Mouse (Mus musculus) v-Abl transformed pro-B cells (cell line): ENCODE measurements around the gene Oip5.
"Not testable (repeated sequence)": the region's sequence is repeated elsewhere in the genome, so short reads cannot be mapped to it uniquely, and the experiment has no call there.

ENCODE experiments used
- in situ Hi-C, 2 experiments: fragments of 400-800 bp; cut with MboI; formaldehyde crosslinking; loops; one replicate each; pipeline ENCODE4 v1.15.1; 2025; ENCODE audit not compliant: unreplicated experiment in 2 of 2

Gene Oip5

DNA sequence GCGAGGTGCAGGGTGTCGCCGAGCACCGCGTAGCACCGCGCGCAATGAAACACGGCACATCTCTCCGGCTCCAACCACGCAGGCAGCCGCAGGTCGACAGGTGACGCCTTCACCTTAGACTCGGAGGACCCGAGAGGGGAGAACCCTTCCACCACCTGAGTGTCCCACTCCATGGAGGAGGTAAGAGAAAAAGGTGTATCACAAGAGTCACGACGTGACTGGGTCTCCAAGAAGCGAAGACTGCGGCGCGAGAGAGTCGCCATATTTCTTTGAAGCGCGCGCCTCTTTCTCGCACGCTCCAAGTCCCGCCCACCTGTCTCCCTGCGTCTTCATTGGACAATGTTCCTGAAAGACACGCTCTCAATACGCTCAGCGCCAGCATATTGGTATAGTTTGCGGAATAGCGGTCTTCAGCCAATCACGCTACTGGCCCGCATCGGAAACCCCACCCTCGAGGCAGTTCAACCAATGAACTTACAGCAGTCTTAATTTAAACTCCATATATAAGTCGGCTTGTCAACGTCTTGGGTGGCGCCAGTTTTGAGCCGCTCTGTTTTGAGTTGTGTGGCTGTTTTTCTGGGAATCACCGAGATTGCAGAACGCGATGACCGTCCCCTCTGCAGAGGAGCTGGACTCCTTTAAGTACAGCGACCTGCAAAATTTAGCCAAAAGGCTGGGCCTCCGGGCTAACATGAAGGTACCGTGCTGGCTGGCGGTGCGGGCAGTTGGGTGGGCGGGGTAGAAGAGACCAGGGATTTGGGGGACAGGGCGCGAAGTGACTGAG, at the start of gene Oip5, which contains the start of gene Nusap1:
Oip5 (minus strand) TSS at position 271 of the 784 bp plus-strand sequence.
Nusap1 (plus strand) TSS at position 100 of the 784 bp plus-strand sequence.
- in situ Hi-C loops, result no loop called here

DNA sequence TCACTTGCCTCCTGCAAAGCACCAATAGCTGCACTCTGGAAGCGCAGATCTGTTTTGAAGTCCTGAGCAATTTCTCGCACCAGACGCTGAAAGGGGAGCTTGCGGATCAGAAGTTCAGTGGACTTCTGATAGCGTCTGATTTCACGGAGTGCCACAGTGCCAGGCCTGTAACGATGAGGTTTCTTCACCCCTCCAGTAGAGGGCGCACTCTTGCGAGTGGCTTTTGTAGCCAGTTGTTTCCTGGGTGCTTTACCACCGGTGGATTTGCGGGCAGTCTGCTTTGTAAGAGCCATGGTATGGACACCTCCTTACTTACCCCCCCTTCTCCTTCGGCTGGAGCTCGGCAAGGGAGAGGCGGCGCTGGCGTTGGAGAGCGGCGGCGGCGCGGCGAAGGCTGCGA, 47.5 kb upstream of the Oip5 start:
- in situ Hi-C loops, result not testable (repeated sequence)

DNA sequence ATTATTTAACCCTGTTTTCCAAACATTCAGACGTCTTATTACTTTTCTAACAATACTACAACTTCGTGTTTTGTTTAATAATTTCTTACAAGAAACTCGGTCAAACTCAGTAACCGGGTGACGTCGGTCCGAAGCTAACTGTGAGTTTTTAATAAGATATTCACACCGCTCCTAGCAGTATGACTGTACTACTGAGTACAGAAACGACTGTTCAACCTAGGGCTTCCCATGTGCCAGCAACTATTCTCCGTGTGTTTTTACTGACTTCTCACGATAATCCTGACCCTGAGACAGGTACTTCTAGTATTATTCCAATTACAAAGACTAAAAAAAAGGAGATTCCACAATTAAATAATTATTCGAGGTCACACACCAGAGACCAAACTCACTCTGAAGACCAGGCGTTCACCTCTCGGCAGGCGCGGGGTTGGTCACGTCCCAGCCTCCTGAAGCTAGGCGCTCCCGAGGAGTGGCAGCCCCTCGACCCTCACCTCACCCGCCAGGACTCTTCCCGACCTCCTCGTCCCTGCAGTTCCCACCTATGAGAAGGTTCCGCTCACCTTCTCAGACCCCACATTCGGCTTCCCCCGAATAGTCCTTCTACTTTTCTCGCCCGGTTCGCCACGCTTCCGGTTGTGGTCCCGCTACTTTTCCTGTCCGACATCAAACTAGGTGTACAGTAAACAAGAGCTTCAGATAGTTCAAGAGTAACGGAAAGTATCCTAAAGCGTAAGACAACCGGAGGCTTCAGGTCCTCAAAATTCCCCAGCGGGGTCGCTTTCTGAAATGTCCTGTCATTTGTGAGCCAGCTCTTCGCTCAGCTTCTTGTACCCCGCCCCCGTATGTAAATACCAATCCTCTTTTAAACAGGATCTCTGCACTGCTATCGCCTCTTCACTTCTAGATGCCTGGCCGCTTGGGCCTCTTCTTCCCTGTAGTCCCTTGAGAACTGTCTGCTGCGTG, 44.2 kb upstream of the Oip5 start, which contains the start of gene Ndufaf1:
Ndufaf1 (minus strand) TSS at position 608 of the 963 bp plus-strand sequence.
- in situ Hi-C loops, result no loop called here

DNA sequence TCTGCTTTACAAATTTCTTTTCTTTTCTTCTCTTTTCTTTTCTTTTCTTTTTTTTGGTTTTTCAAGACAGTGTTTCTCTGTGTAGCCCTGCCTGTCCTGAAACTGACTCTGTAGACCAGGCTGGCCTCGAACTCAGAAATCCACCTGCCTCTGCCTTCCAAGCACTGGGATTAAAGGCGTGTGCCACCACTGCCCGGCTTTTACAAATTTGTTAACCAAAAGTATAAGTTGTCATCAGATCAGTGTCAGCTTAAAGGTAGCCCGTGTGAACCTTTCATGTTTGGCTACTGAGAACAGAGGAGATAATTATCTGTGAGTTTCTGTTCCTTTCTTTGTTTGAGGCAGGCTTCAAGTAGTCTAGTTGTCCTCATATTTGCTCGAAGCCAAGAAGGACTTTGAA, 26.0 kb upstream of the Oip5 start:
- in situ Hi-C loops, result no loop called here

DNA sequence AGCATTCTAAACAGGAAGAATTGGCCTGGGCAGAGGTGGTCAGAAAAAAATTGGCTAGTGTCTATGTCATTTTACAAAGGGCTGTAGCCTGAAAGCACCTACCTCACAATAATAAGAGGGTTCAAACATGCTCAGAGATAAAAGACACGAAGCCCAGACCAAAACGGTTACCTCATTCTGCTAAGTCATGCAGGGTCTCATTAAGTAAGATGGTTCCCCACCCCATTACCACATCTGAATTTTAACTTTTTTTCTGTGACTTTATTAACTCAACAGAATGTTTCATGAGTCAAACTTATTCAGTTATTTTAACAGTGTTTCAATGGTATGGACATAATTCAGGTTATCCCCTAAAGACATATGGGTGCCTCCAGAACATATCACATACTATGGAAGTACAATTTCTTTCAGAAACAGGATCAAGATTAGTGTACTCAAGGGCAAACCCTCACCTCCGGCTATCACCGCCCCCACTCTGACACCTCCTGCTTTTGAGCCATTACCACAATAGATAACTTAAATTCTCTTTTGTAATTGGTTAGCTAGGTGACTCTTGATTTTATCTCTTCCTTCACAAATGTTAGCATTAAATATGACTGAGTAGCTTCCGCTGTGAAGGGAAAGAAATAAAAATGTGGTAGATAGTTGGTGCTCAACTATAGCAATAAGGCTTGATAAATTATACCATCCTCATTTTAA, 23.1 kb upstream of the Oip5 start:
- in situ Hi-C loops, result no loop called here

DNA sequence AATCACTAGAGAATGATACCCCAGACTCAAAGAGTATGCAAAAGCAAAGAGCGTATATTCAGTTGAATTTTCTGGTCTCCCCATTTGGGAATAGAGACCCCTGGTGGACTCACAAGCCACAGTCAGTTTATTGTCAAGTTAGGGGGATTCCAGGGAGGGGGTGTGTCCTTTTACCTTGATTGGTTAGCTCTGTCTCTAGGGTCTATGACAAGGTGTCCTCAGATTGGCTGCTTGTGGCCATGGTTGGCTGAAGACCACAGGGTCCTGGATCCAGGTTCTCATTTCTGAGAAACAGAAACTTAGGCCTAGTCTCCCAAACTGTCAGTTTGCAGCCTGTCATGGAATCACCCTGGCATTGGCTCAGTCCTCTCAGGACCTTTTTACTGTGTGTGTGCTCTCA, 18.5 kb upstream of the Oip5 start:
- in situ Hi-C loops, result no loop called here

DNA sequence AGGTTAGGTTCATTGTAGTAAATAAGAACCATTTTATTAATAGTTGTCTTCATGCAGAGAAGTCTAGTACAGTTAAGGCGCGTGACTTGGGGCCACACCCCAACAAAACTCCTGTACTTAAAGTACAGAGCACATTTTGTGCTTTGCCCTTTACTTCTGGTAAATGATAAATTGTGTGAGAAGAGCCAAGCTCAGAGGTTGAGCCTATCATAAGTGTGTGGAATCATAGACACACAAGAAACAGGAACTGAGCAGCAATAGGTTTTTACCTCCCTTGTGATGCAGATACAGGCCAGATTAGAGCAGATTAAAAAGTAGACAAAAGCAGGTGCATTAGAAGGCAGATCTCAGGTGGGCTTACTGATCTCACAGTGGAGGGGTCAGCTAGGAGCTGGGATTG, 3.0 kb upstream of the Oip5 start:
- in situ Hi-C loops, result no loop called here

DNA sequence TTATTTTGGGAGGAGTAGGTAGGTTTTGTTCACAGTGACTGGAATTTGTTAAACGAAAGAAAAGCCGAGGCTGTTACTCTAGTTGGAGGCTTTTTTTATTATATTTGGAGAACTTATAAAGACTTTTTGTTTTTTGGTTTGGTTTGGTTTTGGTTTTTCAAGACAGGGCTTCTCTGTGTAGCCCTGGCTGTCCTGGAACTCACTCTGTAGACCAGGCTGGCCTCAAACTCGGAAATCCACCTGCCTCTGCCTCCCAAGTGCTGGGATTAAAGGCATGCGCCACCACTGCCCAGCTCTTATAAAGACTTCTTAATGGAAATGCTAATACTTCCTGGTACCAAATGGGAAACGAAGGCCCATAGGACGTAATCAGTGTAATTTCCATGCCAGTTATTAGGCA, 733 bp upstream of the Oip5 start:
- in situ Hi-C loops, result not testable (repeated sequence)

DNA sequence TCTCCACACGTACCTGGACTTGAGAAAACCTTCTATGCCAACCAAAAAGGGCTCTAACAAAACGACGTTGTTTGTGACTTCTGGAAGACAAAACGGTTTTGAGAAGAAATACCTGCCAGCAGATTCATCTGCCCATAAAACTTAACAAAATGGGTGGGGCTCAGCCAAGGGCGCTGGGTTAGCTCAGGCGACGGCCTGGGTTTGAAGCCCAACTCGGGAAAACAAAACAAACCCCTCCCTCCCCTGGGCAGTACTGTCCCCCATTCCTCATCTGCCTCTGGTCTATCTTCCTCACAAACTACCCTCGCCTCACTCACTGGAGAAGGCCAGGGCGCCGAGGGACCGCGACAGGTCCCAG, 449 bp downstream of the Oip5 start:
- in situ Hi-C loops, result no loop called here

DNA sequence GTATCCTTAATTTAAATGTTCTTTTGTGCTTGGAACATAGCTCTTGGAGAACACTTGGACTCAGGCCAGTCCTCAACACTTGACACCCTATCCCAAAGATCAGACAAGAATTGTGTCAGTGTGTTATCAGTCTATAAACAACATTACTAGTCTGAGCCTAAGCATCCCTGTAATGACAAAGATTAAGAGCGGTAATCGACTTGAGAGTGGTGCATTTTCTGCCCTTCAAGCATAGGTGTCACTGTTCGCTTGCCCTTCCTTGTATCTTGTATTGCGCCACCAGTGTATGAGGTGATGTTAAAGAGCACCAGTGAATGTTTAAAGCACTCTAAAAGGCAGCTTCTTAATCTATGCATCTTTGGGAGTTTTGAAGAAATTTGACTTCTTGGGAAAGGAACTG, 11.2 kb downstream of the Oip5 start:
- in situ Hi-C loops, result no loop called here

DNA sequence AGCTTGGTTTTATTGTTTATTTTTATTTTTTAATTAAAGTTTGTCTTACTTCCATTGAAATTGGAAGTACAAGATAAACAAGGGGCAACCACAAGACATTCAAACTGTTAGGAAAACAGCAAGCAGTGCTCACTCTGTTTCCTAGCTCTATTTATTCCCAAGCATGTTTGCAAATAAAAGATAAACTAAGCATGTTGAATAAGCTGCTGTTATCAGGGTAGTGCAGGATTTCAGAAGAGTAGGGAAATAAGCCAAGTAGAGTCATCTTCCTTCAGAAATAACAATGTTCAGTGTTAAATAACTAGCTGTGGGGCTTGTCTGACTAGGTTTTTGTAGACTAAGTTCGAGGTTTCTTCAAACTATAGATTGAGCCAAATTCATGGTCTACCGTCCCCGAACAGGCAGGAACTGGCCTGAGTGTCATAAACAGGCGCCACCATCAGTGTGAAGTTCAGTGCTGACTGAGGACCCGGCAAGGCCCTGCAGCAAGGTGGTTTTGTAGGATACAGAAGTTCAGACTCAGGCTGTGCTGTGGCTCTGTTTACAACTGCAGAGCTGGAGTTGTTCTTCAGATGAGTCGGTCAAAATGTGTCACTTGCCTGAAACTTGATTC, 12.8 kb downstream of the Oip5 start:
- in situ Hi-C loops, result no loop called here

DNA sequence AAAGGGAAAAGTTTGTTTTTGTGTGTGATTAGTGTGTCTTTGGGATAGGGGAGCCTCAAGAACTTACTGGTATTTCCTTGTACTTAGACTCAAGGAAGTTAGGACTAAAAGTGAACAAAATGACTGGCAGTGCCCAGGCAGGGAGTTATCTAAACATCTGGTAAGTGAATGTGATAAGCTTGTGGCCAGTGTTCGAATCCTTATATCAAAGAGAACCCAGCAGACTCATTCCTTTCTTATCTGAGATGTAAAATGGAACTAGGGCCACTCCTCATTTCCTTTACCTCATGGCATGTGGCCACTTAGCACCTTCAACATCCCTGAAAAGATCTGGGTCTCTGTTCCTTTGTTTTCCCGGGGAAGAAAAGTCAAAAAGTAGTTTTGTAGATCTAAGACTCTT, 14.4 kb downstream of the Oip5 start:
- in situ Hi-C loops, result no loop called here

DNA sequence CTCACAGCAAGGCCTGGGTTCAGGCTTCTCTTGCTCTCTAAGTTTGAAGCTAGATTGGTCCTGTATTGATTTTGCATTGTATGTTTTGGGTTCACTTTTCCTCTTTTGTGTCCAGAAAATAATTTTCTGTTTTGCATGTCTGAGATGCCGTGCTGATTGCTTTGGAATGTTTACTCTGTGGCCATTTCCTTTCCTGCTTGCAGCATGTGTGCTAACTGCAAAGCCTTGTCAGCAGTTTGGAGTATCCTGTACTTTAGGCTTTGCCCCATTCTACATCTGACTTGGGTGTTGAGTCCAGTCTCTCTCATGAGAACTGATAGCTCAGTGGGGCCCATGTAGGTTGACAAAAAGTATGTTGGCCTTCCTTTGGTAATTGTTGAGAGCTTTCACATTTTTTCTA, 15.8 kb downstream of the Oip5 start:
- in situ Hi-C loops, result no loop called here

DNA sequence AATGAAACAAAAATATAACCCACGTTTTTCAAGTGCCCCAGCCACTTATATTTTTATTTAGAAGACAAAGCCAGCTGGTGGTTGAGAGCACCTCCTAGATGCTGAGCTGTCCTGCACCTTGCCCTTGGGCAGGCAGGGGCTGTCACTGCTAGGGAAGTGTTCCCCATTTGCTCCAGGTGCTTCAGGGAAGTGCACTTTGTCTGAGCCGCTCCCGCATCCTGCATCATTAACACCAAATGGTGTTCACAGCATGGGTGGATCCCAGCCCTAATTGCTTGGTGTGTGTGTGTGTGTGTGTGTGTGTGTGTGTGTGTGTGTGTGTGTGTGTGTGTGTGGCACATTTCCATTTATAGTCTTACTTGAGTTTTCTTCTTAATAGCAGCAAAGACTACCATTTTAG, 16.7 kb downstream of the Oip5 start:
- in situ Hi-C loops, result not testable (repeated sequence)

DNA sequence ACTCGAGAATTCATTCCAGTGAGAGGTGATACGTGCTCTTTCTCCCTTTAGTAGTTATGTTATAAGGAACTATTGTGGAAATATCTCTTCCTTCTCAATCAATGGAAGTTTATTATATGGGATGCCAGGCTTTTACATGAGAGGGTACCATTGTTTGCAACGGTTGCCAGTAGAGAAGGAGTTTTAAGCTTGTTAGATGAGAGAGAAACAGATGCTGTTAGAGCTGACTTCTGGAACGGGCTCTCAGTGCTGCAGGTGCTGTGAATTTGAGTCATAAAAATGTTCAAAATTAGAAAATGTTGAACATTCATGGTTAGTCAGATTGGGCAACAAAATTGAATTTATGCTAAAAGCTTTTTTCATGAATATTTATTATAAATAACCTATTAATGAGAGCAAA, 17.2 kb downstream of the Oip5 start:
- in situ Hi-C loops, result no loop called here

DNA sequence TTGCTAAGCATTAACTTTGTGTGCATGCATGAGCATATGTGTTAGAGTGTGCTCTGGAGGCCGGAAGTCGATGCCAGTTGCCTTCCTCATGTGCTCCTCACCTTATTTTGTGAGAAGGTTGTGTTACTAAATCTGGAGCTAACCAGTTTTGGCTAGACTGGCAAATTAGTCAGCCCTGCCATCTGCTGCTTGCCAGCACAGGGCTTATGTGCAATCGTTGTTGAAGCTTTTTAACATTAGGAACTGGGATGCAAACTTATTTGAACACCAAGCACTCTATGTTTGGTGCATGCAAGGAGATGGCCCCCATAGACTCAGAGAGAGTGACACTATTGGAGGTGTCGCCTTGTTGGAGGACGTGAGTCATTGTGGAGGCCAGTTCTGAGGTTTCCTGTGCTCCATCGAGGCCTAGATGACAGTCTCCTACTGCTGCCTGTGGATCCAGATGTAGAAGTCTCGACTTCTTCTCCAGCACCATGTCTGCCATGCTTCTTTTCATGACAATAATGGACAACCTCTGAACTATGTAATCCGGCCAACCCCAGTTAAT, 21.4 kb downstream of the Oip5 start:
- in situ Hi-C loops, result no loop called here

DNA sequence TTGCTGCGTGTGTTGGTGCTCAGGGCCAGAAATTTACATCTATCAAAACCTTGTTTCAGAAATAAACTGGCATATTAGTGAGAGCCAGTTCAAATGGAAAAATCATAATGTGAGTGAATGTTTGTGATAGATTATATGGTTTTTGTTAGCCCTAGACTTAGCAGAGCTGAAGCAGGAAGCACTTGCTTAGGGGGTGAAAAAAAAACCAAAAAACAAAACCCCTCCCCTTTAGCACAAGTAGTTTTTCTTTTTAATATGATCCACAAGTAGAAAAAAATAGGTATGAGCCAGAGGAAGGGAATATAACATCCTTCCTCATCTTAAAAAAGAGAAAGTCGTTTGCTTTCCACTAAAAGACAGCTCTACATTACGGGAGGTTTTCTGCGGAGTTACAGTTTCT, 23.0 kb downstream of the Oip5 start:
- in situ Hi-C loops, result no loop called here

DNA sequence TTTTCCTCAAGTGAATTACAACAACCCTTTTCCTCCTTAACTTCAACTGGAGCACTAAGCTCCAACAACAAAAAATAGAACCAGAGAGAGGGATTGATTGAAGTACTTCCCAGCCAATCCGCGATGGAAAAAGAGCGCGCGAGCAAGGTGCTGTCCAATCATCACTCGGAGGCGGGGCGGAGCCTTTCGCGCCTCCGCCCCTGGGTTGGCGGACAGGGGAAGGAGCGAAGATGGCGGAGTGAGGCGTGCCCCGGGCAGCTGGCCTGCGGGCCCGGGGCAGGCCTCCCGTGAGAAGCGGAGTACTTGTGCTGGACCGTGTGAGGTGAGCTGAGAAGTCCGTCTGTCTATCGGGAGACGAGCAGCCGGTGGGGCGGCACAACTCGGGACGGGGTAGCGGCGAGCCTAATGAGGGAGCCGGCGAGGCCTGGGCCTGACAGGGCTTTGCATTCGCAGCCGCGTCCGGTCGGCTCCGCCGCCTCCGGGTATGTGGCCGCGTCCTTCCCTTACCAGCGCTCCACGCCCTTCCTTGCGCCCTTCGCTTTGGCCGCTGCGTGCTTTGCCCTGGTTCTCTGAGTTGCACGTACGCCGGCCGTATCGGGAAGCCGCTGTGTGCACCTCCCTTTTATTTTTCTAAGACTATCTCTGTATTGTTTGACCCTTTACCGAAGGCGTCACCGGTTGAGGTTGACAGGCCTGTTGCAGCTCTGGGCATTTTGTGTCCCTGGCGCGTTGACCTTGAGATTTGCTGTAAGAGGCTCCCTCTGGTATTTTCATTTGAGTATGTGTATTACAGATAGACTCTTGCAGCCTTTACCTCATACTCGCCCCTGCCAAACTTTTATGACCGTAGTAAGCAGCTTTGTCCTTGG, 23.9 kb downstream of the Oip5 start:
- in situ Hi-C loops, result no loop called here

DNA sequence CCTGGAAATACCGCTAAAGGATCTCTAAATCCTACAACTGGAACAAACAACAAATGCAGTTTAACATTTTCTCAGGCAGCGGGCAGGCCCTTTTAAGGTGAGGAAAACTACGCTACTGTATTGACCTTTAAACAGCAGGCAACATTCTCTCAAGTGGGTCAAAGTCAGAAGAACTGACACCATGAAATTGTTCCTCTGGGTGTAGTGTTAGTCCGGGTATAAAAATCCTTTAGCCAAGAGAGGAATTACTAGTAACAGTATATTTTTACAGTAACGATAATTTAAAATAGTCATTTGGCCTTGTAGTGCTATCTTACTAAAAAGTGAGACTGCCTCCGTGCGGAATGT, 24.5 kb downstream of the Oip5 start:
- in situ Hi-C loops, result no loop called here

DNA sequence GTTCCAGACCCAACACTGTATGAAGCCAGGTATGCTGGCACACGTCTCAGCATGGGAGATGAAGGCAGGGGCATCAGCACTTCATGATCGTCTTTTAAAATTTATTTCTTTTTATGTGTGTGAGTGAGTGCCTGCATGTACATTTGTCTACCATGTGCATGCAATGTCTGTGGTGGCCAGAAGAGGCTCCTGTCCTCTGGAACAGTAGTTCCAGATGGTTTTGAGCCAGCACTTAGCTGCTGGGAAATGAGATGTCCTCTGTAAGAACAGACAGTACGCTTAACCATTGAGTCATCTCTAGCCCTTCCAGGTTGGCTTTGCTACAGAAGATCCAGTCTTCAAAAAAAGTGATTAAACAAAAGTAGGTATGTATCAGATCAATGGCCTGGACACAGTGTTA, 27.0 kb downstream of the Oip5 start:
- in situ Hi-C loops, result no loop called here
